Mouse (Mus musculus) layer of hippocampus, adult 2 months (tissue): Measurements from ENCODE around the gene Coro6. TPM values are rescaled to one million over a fixed set of nuclear protein-coding genes. Genes with fewer than 3 reads are reported as not detected.

Experiments
- DNase-seq, 2 experiments: peaks; one replicate each; pipeline ENCODE4 v3.0.0; 2022; ENCODE audit warnings: low spot score in 2 of 2
- H3K27ac ChIP-seq: fragments of 200-600 bp; 2 replicates; pipeline ENCODE4 v1.8.1; 2022
- H3K4me3 ChIP-seq: fragments of 200-600 bp; 2 replicates; pipeline ENCODE4 v1.8.1; 2022; ENCODE audit warnings: mild to moderate bottlenecking
- CTCF ChIP-seq: fragments of 200-600 bp; conservative IDR thresholded peaks from 2 replicates; pipeline ENCODE4 v1.8.1; 2022; ENCODE audit warnings: antibody characterized with exemption, mild to moderate bottlenecking, moderate library complexity
- total RNA-seq, 2 experiments: library from RNA; stranded (reverse); gene quantifications; 2 replicates each; pipeline ENCODE4 v1.2.3; 2021

Gene Coro6
- total RNA-seq, 2 experiments from 2014 or later, result 12.7 to 14.1 TPM

- no peak for TF ChIP-seq CTCF
- DNase-seq, result no peak
- Histone ChIP-seq H3K4me3 (peak overlapping the region; percentile 77), H3K27ac (peak overlapping the region; percentile 95)
Measured at GRCm38 (mm10) chr11:77491502-77492291, 29.5 kb downstream of the Coro6 start.

GRCm38 (mm10) chr11:77492311-77492871 is 30.2 kb downstream of the Coro6 start:
- TF ChIP-seq CTCF, result no peak
- peak overlapping the region; percentile 77 for H3K4me3 ChIP-seq
- peak in 1 of 2 experiments; percentile 59 for DNase-seq
- H3K27ac ChIP-seq, result peak overlapping the region; percentile 95

GRCm38 (mm10) chr11:77492911-77493332 is 30.7 kb downstream of the Coro6 start:
- peak overlapping the region; percentile 95 for H3K27ac ChIP-seq
- TF ChIP-seq CTCF, result peak; percentile 39
- peak; percentile 93 to 95 for DNase-seq

GRCm38 (mm10) chr11:77493512-77494343 is 31.5 kb downstream of the Coro6 start, which contains the start of gene Git1:
Git1 (plus strand) TSS chr11:77493562.
- TF ChIP-seq CTCF, result no peak

More at GRCm38 (mm10) chr11:77492911-77493332, 30.7 kb downstream of the Coro6 start:
- H3K4me3 ChIP-seq, result peak overlapping the region; percentile 77

GRCm38 (mm10) chr11:77494344-77494676 is 32.1 kb downstream of the Coro6 start:
- TF ChIP-seq CTCF, result no peak
- Histone ChIP-seq H3K4me3 (peak overlapping the region; percentile 88), H3K27ac (peak overlapping the region; percentile 91)
- no peak for DNase-seq

More at GRCm38 (mm10) chr11:77493512-77494343, 31.5 kb downstream of the Coro6 start, which contains the start of gene Git1:
- peak within 1 kb of the TSS; percentile 95 for H3K27ac ChIP-seq
- H3K4me3 ChIP-seq, result peak within 1 kb of the TSS; percentile 88
- DNase-seq, result peak; percentile 65 to 73

- H3K27ac ChIP-seq, result peak overlapping the region; percentile 91
- no peak for DNase-seq
- peak overlapping the region; percentile 88 for H3K4me3 ChIP-seq
- no peak for TF ChIP-seq CTCF
Measured at GRCm38 (mm10) chr11:77494782-77495181, 32.6 kb downstream of the Coro6 start.

- no peak for DNase-seq
- Histone ChIP-seq H3K27ac (peak overlapping the region; percentile 91; the same call in 1 of the 2 replicates), H3K4me3 (no peak overlapping the region)
- no peak for TF ChIP-seq CTCF
Measured at GRCm38 (mm10) chr11:77495507-77495906, 33.3 kb downstream of the Coro6 start.

GRCm38 (mm10) chr11:77497341-77497756 is 35.1 kb downstream of the Coro6 start:
- peak in 1 of 2 experiments; percentile 60 for DNase-seq
- no peak overlapping the region; the same call in 1 of the 2 replicates for H3K4me3 ChIP-seq
- TF ChIP-seq CTCF, result peak; percentile 77
- H3K27ac ChIP-seq, result peak overlapping the region; percentile 82

GRCm38 (mm10) chr11:77497851-77498250 is 35.6 kb downstream of the Coro6 start:
- peak overlapping the region; percentile 82 for H3K27ac ChIP-seq
- no peak for DNase-seq

GRCm38 (mm10) chr11:77498261-77499139 is 36.3 kb downstream of the Coro6 start:
- no peak overlapping the region for H3K4me3 ChIP-seq
- no peak for DNase-seq
- TF ChIP-seq CTCF, result no peak
- H3K27ac ChIP-seq, result peak overlapping the region; percentile 82

More at GRCm38 (mm10) chr11:77497851-77498250, 35.6 kb downstream of the Coro6 start:
- no peak for TF ChIP-seq CTCF
- H3K4me3 ChIP-seq, result no peak overlapping the region

GRCm38 (mm10) chr11:77499354-77499753 is 37.1 kb downstream of the Coro6 start:
- TF ChIP-seq CTCF, result no peak
- Histone ChIP-seq H3K4me3 (no peak overlapping the region), H3K27ac (peak overlapping the region; percentile 82)
- DNase-seq, result no peak
